Mouse (Mus musculus) heart, postnatal 0 days (tissue): ENCODE measurements around the gene Cdx2. TPM values are rescaled to one million over a fixed set of nuclear protein-coding genes. Genes with fewer than 3 reads are reported as not detected.

Experiments used
- ATAC-seq: fragments of 200-750 bp; cut with Nextera tagmentation; 2 replicates; pipeline ENCODE4 v1.8.0; 2017; ENCODE audit warnings: low read depth, moderate number of reproducible peaks, moderate library complexity; ENCODE audit not compliant: insufficient read depth
- DNase-seq: peaks from one replicate; pipeline ENCODE4 v3.0.0-alpha.2; 2016; ENCODE audit warnings: low spot score
- H3K27ac ChIP-seq: fragments of 300-500 bp; sonication (generic); 2 replicates; pipeline ENCODE4 v1.5.1; 2014; ENCODE audit warnings: low read depth, mild to moderate bottlenecking
- H3K27me3 ChIP-seq: fragments of 300-500 bp; sonication (generic); 2 replicates; pipeline ENCODE4 v1.6.1; 2014; ENCODE audit warnings: low read length, mixed read lengths; ENCODE audit not compliant: control insufficient read depth, insufficient read depth
- H3K36me3 ChIP-seq: fragments of 300-500 bp; sonication (generic); replicated peaks from 2 replicates; pipeline ENCODE4 v1.6.1; 2014; ENCODE audit warnings: low read length, mixed read lengths; ENCODE audit not compliant: control insufficient read depth, insufficient read depth
- H3K4me1 ChIP-seq: fragments of 300-500 bp; sonication (generic); 2 replicates; pipeline ENCODE4 v1.6.1; 2014; ENCODE audit warnings: antibody characterized with exemption; ENCODE audit not compliant: control insufficient read depth, insufficient read depth
- H3K4me2 ChIP-seq: fragments of 300-500 bp; sonication (generic); 2 replicates; pipeline ENCODE4 v1.6.1; 2014; ENCODE audit warnings: low read depth, mild to moderate bottlenecking, low read length, moderate library complexity
- H3K4me3 ChIP-seq: fragments of 300-500 bp; sonication (generic); 2 replicates; pipeline ENCODE4 v1.5.1; 2014; ENCODE audit warnings: low read depth, low read length
- H3K9ac ChIP-seq: fragments of 300-500 bp; sonication (generic); replicated peaks from 2 replicates; pipeline ENCODE4 v1.6.1; 2014; ENCODE audit warnings: low read depth, low read length, mixed read lengths
- H3K9me3 ChIP-seq: fragments of 300-500 bp; sonication (generic); replicated peaks from 2 replicates; pipeline ENCODE4 v1.6.1; 2016; ENCODE audit warnings: low read length; ENCODE audit not compliant: control insufficient read depth
- CTCF ChIP-seq: IDR thresholded peaks from 2 replicates; pipeline ENCODE4 v1.5.1; 2016; ENCODE audit warnings: antibody characterized with exemption, control low read depth, low read depth
- EP300 ChIP-seq: IDR thresholded peaks from 2 replicates; pipeline ENCODE4 v1.6.1; 2016; ENCODE audit warnings: antibody characterized with exemption, low read depth
- WGBS: fragments of 180-500 bp; shearing (Covaris S2); extraction: QIAGEN DNeasy Blood & Tissue Kit; methylation state at CpG from one replicate; pipeline ENCODE4 v1.1.7; 2014; 5-methylcytosine and 5-hydroxymethylcytosine counted together
- polyA plus RNA-seq: library from polyadenylated mRNA; unstranded; fragments of >200 nt; fragmentation: Nextera tagmentation; extraction: Ambion mirVana; gene quantifications from 2 replicates; pipeline ENCODE4 v1.2.1, GENCODE M21; 2015
- total RNA-seq: library from RNA; depleted of rRNA; stranded (reverse); fragments of >200 nt; gene quantifications from 2 replicates; pipeline ENCODE4 v1.2.3, GENCODE M21; 2014; ENCODE audit warnings: low replicate concordance

Cdx2 gene
- total and polyA plus RNA-seq, 2 experiments from 2014 or later: not detected

DNA sequence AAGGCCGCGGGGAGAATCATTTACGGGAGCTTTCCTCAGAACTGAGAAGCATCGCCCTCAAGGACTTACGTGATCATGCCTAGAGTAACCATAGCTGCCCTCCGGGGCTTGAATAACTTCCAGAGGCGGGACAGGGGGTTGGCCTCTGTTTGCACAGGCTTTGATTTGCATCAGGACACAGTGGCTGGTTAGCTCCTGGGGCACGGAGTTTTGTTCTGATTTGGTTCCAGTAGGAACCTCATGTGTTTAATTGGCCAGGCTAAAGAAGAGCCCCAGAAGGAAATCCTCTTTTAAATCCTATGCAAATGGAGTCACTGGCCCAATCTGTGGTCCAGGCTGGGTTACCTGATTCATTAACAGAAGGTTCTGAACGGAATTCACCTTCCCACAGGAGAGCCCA is 31.9 kb upstream of the Cdx2 start:
- TF ChIP-seq CTCF (no peak), EP300 (no peak)
- Histone ChIP-seq H3K27ac (no peak overlapping the region), H3K4me1 (no peaks in the 10 kb centered on the region), H3K9ac (no peak overlapping the region), H3K27me3 (no peaks in the 10 kb centered on the region), H3K9me3 (no peaks in the 10 kb centered on the region), H3K4me2 (no peak overlapping the region), H3K36me3 (no peaks in the 10 kb centered on the region), H3K4me3 (no peak overlapping the region)
- ATAC-seq (no peak), DNase-seq (no peak)
- 73% methylated on average over 9 of the region's 9 CpGs for WGBS

DNA sequence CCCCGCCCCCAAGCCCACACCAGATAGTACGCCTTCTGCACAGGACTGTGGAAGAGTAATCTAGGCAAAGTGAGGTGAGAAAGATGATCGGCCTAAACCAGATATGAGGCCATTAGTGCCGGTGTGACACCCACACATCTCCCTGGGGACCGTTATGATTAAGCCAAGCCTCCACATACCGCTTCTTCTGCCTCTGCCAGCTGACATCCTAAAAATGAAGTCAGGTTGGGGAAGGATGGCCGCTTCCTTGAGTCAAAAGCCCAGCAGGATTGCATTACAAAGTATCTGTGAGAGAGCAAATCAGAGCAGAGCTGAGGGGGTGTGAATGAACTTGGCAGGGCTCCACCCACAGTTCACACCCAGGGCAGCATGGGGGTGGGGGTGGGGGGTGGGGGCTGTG is 25.6 kb upstream of the Cdx2 start:
- ATAC-seq (no peak), DNase-seq (no peak)
- Histone ChIP-seq H3K9me3 (no peaks in the 10 kb centered on the region), H3K4me2 (no peak overlapping the region), H3K4me1 (no peaks in the 10 kb centered on the region), H3K9ac (no peak overlapping the region), H3K27ac (no peak overlapping the region), H3K36me3 (no peaks in the 10 kb centered on the region), H3K4me3 (no peak overlapping the region), H3K27me3 (no peaks in the 10 kb centered on the region)
- TF ChIP-seq CTCF (no peak), EP300 (no peak)
- WGBS: 30% methylated on average over 7 of the region's 7 CpGs

- H3K36me3 ChIP-seq: no peaks in the 10 kb centered on the region
- 43% methylated on average over 2 of the region's 2 CpGs for WGBS
- H3K27me3 ChIP-seq: 0 out of 2 replicates have a peak, but pooled peaks cover 3% of the 10 kb centered on the region
- ATAC-seq (no peak), DNase-seq (peak; percentile 26)
- no peak overlapping the region for H3K9ac ChIP-seq
- H3K9me3 ChIP-seq: no peaks in the 10 kb centered on the region
- no peak overlapping the region for H3K4me3 ChIP-seq
- no peak overlapping the region for H3K4me2 ChIP-seq
- H3K4me1 ChIP-seq: no peaks in the 10 kb centered on the region
- no peak overlapping the region for H3K27ac ChIP-seq
- TF ChIP-seq CTCF (peak; percentile 60), EP300 (no peak)
These were observed 24.5 kb upstream of the Cdx2 start for GRCm38 (mm10) chr5:147331547-147331946.

DNA sequence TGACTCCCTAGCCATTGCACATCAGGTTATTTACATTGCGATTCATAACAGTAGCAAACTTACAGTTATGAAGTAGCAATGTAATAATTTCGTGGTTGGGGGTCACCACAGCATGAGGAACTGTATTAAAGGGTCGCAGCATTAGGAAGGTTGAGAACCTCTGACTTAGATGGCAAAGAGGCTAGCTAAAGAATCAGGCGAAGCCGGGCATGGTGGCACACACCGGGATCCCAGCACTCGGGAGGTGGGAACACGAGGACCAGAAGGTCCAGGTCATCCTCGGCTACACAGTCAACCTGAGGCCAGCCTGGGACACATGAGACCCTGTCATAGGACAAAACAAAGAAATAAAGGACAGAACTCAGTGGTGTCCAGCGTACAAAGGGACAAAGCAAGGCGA is 22.9 kb upstream of the Cdx2 start:
- no peak overlapping the region for H3K4me3 ChIP-seq
- 0 out of 2 replicates have a peak, but pooled peaks cover 3% of the 10 kb centered on the region for H3K27me3 ChIP-seq
- H3K4me1 ChIP-seq: no peaks in the 10 kb centered on the region
- H3K36me3 ChIP-seq: no peaks in the 10 kb centered on the region
- WGBS: 70% methylated on average over 11 of the region's 11 CpGs
- no peak for ATAC-seq
- no peak overlapping the region for H3K27ac ChIP-seq
- no peak for TF ChIP-seq EP300
- no peak for TF ChIP-seq CTCF
- no peak overlapping the region for H3K4me2 ChIP-seq
- DNase-seq: no peak
- no peak overlapping the region for H3K9ac ChIP-seq
- no peaks in the 10 kb centered on the region for H3K9me3 ChIP-seq

GRCm38 (mm10) chr5:147327636-147328035 is 20.6 kb upstream of the Cdx2 start:
- ATAC-seq: no peak
- H3K4me1 ChIP-seq: no peaks in the 10 kb centered on the region
- no peak overlapping the region for H3K4me3 ChIP-seq
- H3K27me3 ChIP-seq: peaks cover 9% of the 10 kb centered on the region
- no peak for TF ChIP-seq CTCF
- no peak for TF ChIP-seq EP300
- H3K36me3 ChIP-seq: no peaks in the 10 kb centered on the region
- H3K4me2 ChIP-seq: no peak overlapping the region
- H3K27ac ChIP-seq: no peak overlapping the region
- DNase-seq: no peak
- 83% methylated on average over 5 of the region's 5 CpGs for WGBS
- no peak overlapping the region for H3K9ac ChIP-seq
- no peaks in the 10 kb centered on the region for H3K9me3 ChIP-seq

DNA sequence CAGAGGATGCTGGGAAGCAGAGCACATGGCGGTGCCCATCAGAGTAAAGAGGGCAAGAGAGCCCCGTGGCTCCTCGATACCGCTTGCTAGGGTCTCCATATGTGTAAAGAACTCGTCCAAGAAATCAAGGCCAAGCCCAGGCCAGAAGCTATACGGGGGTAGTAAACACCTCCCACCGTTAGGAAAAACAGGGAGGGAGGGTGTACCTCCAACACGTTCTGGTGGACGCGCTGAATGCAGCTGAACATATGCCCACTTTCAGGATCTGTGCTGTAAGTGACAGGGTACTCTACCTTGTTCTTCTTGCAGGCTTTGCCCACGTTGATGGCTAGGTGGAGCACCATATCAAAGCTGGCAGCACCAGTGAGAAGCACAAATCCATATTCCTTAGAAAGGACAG is 18.9 kb upstream of the Cdx2 start:
- Histone ChIP-seq H3K27ac (no peak overlapping the region), H3K4me1 (no peaks in the 10 kb centered on the region), H3K4me3 (no peak overlapping the region), H3K27me3 (peaks cover 25% of the 10 kb centered on the region), H3K9me3 (no peaks in the 10 kb centered on the region), H3K9ac (no peak overlapping the region), H3K4me2 (no peak overlapping the region), H3K36me3 (no peaks in the 10 kb centered on the region)
- ATAC-seq (no peak), DNase-seq (no peak)
- 68% methylated on average over 11 of the region's 11 CpGs for WGBS
- no peak for TF ChIP-seq CTCF
- TF ChIP-seq EP300: no peak
